Mouse (Mus musculus) cortical plate, adult 2 months (tissue): ENCODE data around the gene Meis2.

Source experiments
- CTCF ChIP-seq: fragments of 200-500 bp; IDR thresholded peaks from 2 replicates; pipeline ENCODE4 v1.5.1; 2011; ENCODE audit warnings: mild to moderate bottlenecking, control low read depth, low read length; ENCODE audit not compliant: insufficient read depth; ENCODE audit errors: extremely low read depth
- POLR2A ChIP-seq: fragments of 200-500 bp; IDR thresholded peaks from 2 replicates; pipeline ENCODE4 v1.6.1; 2011; ENCODE audit warnings: mild to moderate bottlenecking, low read length, control low read depth; ENCODE audit not compliant: insufficient read depth; ENCODE audit errors: extremely low read depth

GRCm38 (mm10) chr2:115950645-115951044 lies 115.0 kb downstream of the Meis2 start:
- TF ChIP-seq CTCF, result no peak
- TF ChIP-seq POLR2A, result no peak
